Mouse (Mus musculus) liver, embryonic 14.5 days (tissue): ENCODE measurements around the gene Gm20671. TPM values are rescaled to one million over a fixed set of nuclear protein-coding genes. Genes with fewer than 3 reads are reported as not detected.
"Not testable (repeated sequence)": the region's sequence is repeated elsewhere in the genome, so short reads cannot be mapped to it uniquely, and the experiment has no call there.

ENCODE experiments used
- ATAC-seq: fragments of 200-750 bp; cut with Nextera tagmentation; 2 replicates; pipeline ENCODE4 v1.8.0; 2017; ENCODE audit warnings: moderate number of reproducible peaks, mild to moderate bottlenecking, moderate library complexity; ENCODE audit not compliant: insufficient read depth
- DNase-seq, 3 experiments: peaks; one replicate each; pipeline ENCODE4 v3.0.0-alpha.2; 2012 to 2013; ENCODE audit warnings: low read depth in 3 of 3, low spot score in 3 of 3
- H3K27ac ChIP-seq: fragments of 300-500 bp; sonication (generic); 2 replicates; pipeline ENCODE4 v1.5.1; 2014; ENCODE audit warnings: moderate library complexity, mild to moderate bottlenecking, control low read depth, inconsistent platforms
- H3K27me3 ChIP-seq: fragments of 300-500 bp; sonication (generic); 2 replicates; pipeline ENCODE4 v1.6.1; 2014; ENCODE audit warnings: mild to moderate bottlenecking, low read length, moderate library complexity; ENCODE audit not compliant: control insufficient read depth, insufficient read depth
- H3K36me3 ChIP-seq: fragments of 300-500 bp; sonication (generic); replicated peaks from 2 replicates; pipeline ENCODE4 v1.6.1; 2014; ENCODE audit warnings: low read depth; ENCODE audit not compliant: control insufficient read depth, insufficient read depth
- H3K4me1 ChIP-seq, 2 experiments: fragments of 200-500 bp in 1 of 2; fragments of 300-500 bp in 1 of 2; sonication (generic) in 1 of 2; replicated peaks; 2 replicates each; pipeline ENCODE4 v1.6.1; 2012 to 2014; ENCODE audit warnings: antibody characterized with exemption in 1 of 2, inconsistent platforms in 1 of 2, low read length in 1 of 2; ENCODE audit not compliant: control insufficient read depth in 2 of 2, insufficient read depth in 2 of 2
- H3K4me2 ChIP-seq: fragments of 300-500 bp; sonication (generic); 2 replicates; pipeline ENCODE4 v1.6.1; 2014; ENCODE audit warnings: low read depth, mild to moderate bottlenecking, control low read depth, moderate library complexity
- H3K4me3 ChIP-seq, 2 experiments: fragments of 200-500 bp in 1 of 2; fragments of 300-500 bp in 1 of 2; sonication (generic) in 1 of 2; 2 replicates each; pipeline ENCODE4 v1.5.1; 2012 to 2014; ENCODE audit warnings: low read depth in 2 of 2, low read length in 2 of 2, mild to moderate bottlenecking in 2 of 2, control low read depth in 1 of 2, inconsistent platforms in 1 of 2, moderate library complexity in 1 of 2; ENCODE audit not compliant: insufficient read depth in 1 of 2
- H3K9ac ChIP-seq: fragments of 300-500 bp; sonication (generic); replicated peaks from 2 replicates; pipeline ENCODE4 v1.6.1; 2014; ENCODE audit warnings: mild to moderate bottlenecking, control low read depth, moderate library complexity
- H3K9me3 ChIP-seq: fragments of 300-500 bp; sonication (generic); 2 replicates; pipeline ENCODE4 v1.6.1; 2016; ENCODE audit warnings: low read length, mixed read lengths; ENCODE audit not compliant: control insufficient read depth
- CTCF ChIP-seq: IDR thresholded peaks from 2 replicates; pipeline ENCODE4 v1.5.1; 2016; ENCODE audit warnings: antibody characterized with exemption, low read depth, control low read depth
- EP300 ChIP-seq: IDR thresholded peaks from 2 replicates; pipeline ENCODE4 v1.6.1; 2016; ENCODE audit warnings: antibody characterized with exemption, low read depth
- WGBS: fragments of 180-500 bp; shearing (Covaris S2); extraction: QIAGEN DNeasy Blood & Tissue Kit; methylation state at CpG from one replicate; pipeline ENCODE4 v1.1.7; 2014; ENCODE audit not compliant: insufficient replicate concordance; 5-methylcytosine and 5-hydroxymethylcytosine counted together
- polyA plus RNA-seq, 2 experiments: library from polyadenylated mRNA; depleted of rRNA in 1 of 2; stranded (reverse) in 1 of 2; unstranded in 1 of 2; fragments of >200 nt; fragmentation: Nextera tagmentation in 1 of 2; extraction: Ambion mirVana in 1 of 2; gene quantifications; 2 replicates each; pipeline versions ENCODE4 v1.2.1 to v1.2.3; 2012 to 2014

Gene Gm20671
- polyA plus RNA-seq, 2 experiments: 0.56 TPM; not detected in 1

DNA sequence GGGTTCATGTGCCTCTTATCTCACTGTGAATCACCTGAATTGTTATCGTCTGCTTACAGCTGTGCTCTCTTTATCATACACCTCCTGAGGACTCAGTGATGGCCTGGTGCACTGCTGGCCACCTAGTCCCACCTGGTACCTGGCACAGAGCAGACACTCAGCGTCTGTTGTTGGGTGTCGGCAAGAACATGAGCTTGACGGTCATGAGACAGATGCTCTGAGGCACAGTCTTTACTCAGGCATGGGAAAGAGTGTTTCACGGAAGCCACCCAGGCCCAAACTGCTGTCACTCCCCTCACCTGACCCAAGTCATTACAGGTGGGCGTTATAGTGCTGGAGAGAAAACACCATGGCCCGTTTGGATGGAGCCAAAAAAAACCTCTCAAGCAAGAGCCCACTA is 102.9 kb downstream of the Gm20671 start:
- ATAC-seq (no peak), DNase-seq (no peak)
- Histone ChIP-seq H3K4me3 (no peak overlapping the region), H3K4me2 (no peak overlapping the region), H3K27ac (no peak overlapping the region), H3K36me3 (no peaks in the 10 kb centered on the region), H3K4me1 (peaks cover 0 to 14% of the 10 kb centered on the region in 2 experiments; a peak in 2 of 4 replicates), H3K27me3 (no peaks in the 10 kb centered on the region), H3K9ac (no peak overlapping the region), H3K9me3 (no peaks in the 10 kb centered on the region)
- WGBS: 62% methylated on average over 7 of the region's 7 CpGs
- no peak for TF ChIP-seq CTCF
- TF ChIP-seq EP300: no peak

DNA sequence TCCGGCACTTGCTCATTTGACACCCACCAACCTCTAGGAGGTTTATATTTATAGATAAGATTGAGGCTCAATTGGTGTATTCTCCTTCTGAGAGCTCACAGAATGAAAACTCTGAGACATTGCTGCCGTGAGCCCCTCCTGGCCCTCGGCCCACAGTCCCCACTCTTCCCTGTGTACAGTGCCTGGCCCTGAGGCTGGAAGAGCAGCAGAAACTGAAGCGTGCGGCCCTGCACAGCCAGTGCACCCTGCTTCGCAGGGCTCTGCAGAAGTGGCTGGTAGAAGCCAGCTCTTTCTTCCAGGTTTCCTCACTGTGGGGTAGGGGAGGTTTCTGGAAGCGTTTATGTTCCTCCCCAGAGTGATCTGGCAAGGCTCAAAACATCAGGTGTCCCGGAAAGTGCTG is 104.2 kb downstream of the Gm20671 start:
- H3K4me1 ChIP-seq: peaks cover 0 to 14% of the 10 kb centered on the region in 2 experiments; a peak in 2 of 4 replicates
- H3K36me3 ChIP-seq, H3K27me3 ChIP-seq, H3K27ac ChIP-seq, H3K9ac ChIP-seq, H3K4me3 ChIP-seq, H3K4me2 ChIP-seq, DNase-seq, ATAC-seq, H3K9me3 ChIP-seq: not testable (repeated sequence)
- WGBS: 69% methylated on average over 8 of the region's 8 CpGs

DNA sequence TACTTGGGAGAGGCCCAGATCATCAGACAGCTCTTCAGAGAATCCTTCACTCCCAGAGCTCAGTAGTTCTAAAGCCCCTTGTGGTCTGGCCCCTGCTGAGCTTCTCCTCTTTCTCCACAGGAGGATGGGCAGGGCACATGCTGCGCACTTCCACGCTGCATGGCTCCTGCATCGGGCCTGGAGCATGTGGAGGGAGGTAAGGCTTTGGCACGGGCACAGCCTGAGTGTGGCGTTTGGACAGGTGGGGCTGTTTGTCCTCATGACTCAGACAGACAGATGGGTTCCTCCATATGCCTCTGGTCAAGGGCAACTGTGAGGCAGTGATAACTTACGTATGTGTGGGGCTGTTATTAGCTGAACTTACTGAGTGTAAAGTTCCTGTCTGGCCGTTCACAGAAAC is 104.6 kb downstream of the Gm20671 start:
- no peak for DNase-seq
- no peak for ATAC-seq

GRCm38 (mm10) chr5:32721316-32721715 is 105.6 kb downstream of the Gm20671 start:
- ATAC-seq (no peak), DNase-seq (no peak)
- no peak overlapping the region for H3K4me2 ChIP-seq
- H3K27me3 ChIP-seq: no peaks in the 10 kb centered on the region
- WGBS: 62% methylated on average over 3 of the region's 3 CpGs
- no peaks in the 10 kb centered on the region for H3K36me3 ChIP-seq
- H3K9ac ChIP-seq: no peak overlapping the region
- peaks cover 0 to 14% of the 10 kb centered on the region in 2 experiments; a peak in 2 of 4 replicates for H3K4me1 ChIP-seq
- no peaks in the 10 kb centered on the region for H3K9me3 ChIP-seq
- no peak overlapping the region for H3K27ac ChIP-seq
- no peak for TF ChIP-seq CTCF
- H3K4me3 ChIP-seq: no peak overlapping the region

More for the DNA sequence above, 104.6 kb downstream of the Gm20671 start:
- H3K4me3 ChIP-seq: no peak overlapping the region
- H3K27ac ChIP-seq: no peak overlapping the region
- peaks cover 0 to 14% of the 10 kb centered on the region in 2 experiments; a peak in 2 of 4 replicates for H3K4me1 ChIP-seq
- H3K9ac ChIP-seq: no peak overlapping the region
- 60% methylated on average over 7 of the region's 7 CpGs for WGBS
- H3K9me3 ChIP-seq: no peaks in the 10 kb centered on the region
- H3K36me3 ChIP-seq: no peaks in the 10 kb centered on the region
- no peak overlapping the region for H3K4me2 ChIP-seq
- H3K27me3 ChIP-seq: no peaks in the 10 kb centered on the region
- TF ChIP-seq CTCF (no peak), EP300 (no peak)

DNA sequence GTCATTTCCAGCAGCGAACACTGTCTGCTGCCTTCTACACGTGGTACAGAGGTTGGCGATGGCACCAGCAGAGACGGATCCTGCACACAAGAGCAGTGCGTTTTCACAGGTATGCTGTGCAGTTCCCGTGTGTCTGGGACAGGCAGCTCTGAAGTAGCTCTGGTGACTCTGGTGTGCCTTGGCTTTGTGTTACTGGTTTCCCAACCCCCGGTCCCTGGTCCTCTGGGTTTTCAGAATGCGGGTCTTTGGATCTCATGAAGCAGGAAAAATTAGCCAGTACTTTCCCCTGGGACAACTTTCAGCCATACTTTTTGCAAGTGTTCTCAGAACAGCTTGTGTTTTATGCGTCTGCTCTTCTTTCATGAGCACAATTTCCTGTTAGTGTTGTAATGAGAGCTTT is 106.5 kb downstream of the Gm20671 start:
- ATAC-seq (no peak), DNase-seq (no peak)
- TF ChIP-seq CTCF (no peak), EP300 (no peak)
- Histone ChIP-seq H3K36me3 (no peaks in the 10 kb centered on the region), H3K4me1 (peaks cover 0 to 11% of the 10 kb centered on the region in 2 experiments; a peak in 2 of 4 replicates), H3K27me3 (no peaks in the 10 kb centered on the region), H3K4me3 (no peak overlapping the region), H3K9me3 (no peaks in the 10 kb centered on the region), H3K4me2 (no peak overlapping the region), H3K9ac (no peak overlapping the region), H3K27ac (no peak overlapping the region)
- 68% methylated on average over 9 of the region's 9 CpGs for WGBS
